Mouse (Mus musculus): ENCODE data around the gene BC005624. TPM values are rescaled to one million over a fixed set of nuclear protein-coding genes. Genes with fewer than 3 reads are reported as not detected.

BC005624 gene
- 54.0 and 58.8 TPM in 2 replicates for polyA plus RNA-seq (2014; fragmentation: Nextera tagmentation; extraction: Ambion mirVana)

GRCm38 (mm10) chr2:30981790-30982513 lies at the start of gene BC005624, which contains the start of gene Usp20:
TSS of gene BC005624 (minus strand) at chr2:30982201.
TSS of gene Usp20 (plus strand) at chr2:30982279.
- Histone ChIP-seq H3K27me3 (ENCODE audit: control insufficient read depth, insufficient read depth, low read length) (no peaks in the 10 kb centered on the region), H3K9me3 (replicated peaks; ENCODE audit: control insufficient read depth, low read length) (no peaks in the 10 kb centered on the region), H3K4me2 (ENCODE audit: low read depth, low read length) (peak within 1 kb of the TSS; percentile 67), H3K4me1 (ENCODE audit: control insufficient read depth, insufficient read depth, low read length) (no peaks in the 10 kb centered on the region), H3K9ac (replicated peaks; ENCODE audit: low read length) (peak within 1 kb of the TSS; percentile 57), H3K27ac (replicated peaks; ENCODE audit: low read depth, low read length) (no peak within 1 kb of the TSS), H3K4me3 (ENCODE audit: low read depth, low read length) (peak within 1 kb of the TSS; percentile 67), H3K36me3 (replicated peaks; ENCODE audit: control insufficient read depth, insufficient read depth, low read depth, low read length) (no peaks in the 10 kb centered on the region; the same call in 1 of the 2 replicates)
- ATAC-seq (replicated peaks; ENCODE audit: insufficient number of reproducible peaks, low FRiP score, low TSS enrichment, low read depth) (peak; percentile 97), DNase-seq (ENCODE audit: low spot score) (peak; percentile 100)
- under 1% methylated on average over 65 of the region's 66 CpGs for WGBS

GRCm38 (mm10) chr2:31026642-31027041 lies 44.6 kb upstream of the BC005624 start:
- H3K36me3 ChIP-seq (replicated peaks; ENCODE audit: control insufficient read depth, insufficient read depth, low read depth, low read length) = peaks cover 4% of the 10 kb centered on the region
- H3K4me3 ChIP-seq (ENCODE audit: low read depth, low read length) = no peak overlapping the region
- H3K4me1 ChIP-seq (ENCODE audit: control insufficient read depth, insufficient read depth, low read length) = no peaks in the 10 kb centered on the region
- no peak for DNase-seq (ENCODE audit: low spot score)
- no peak overlapping the region for H3K27ac ChIP-seq (replicated peaks; ENCODE audit: low read depth, low read length)
- H3K9me3 ChIP-seq (replicated peaks; ENCODE audit: control insufficient read depth, low read length) = no peaks in the 10 kb centered on the region
- WGBS = 61% methylated on average over 8 of the region's 8 CpGs
- H3K4me2 ChIP-seq (ENCODE audit: low read depth, low read length) = no peak overlapping the region
- H3K9ac ChIP-seq (replicated peaks; ENCODE audit: low read length) = no peak overlapping the region
- no peaks in the 10 kb centered on the region for H3K27me3 ChIP-seq (ENCODE audit: control insufficient read depth, insufficient read depth, low read length)
- no peak for ATAC-seq (replicated peaks; ENCODE audit: insufficient number of reproducible peaks, low FRiP score, low TSS enrichment, low read depth)

DNA sequence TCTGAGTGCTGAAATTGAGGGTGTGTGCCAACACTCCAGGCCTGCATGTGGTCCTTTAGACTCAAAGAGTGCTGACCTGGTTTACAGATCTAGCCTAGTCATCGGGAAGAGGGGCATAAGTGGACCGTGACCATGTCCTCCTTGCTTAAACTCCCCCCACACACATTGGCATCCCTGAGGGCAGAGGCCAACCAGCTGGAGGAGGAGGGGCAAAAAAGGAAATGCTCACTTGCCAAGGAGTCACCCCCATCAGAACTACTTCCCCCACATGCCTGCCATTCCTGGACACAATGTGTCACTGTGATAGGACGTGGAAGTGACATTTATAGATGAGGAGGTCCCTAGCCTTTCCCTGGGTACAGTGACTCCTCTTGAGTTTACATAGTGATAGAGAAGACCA lies 43.5 kb upstream of the BC005624 start:
- Histone ChIP-seq H3K36me3 (replicated peaks; ENCODE audit: control insufficient read depth, insufficient read depth, low read depth, low read length) (peaks cover 4% of the 10 kb centered on the region), H3K4me2 (ENCODE audit: low read depth, low read length) (no peak overlapping the region), H3K27me3 (ENCODE audit: control insufficient read depth, insufficient read depth, low read length) (no peaks in the 10 kb centered on the region), H3K4me3 (ENCODE audit: low read depth, low read length) (no peak overlapping the region), H3K27ac (replicated peaks; ENCODE audit: low read depth, low read length) (no peak overlapping the region), H3K9ac (replicated peaks; ENCODE audit: low read length) (no peak overlapping the region), H3K9me3 (replicated peaks; ENCODE audit: control insufficient read depth, low read length) (no peaks in the 10 kb centered on the region), H3K4me1 (ENCODE audit: control insufficient read depth, insufficient read depth, low read length) (no peaks in the 10 kb centered on the region)
- 80% methylated on average over 3 of the region's 3 CpGs for WGBS
- ATAC-seq (replicated peaks; ENCODE audit: insufficient number of reproducible peaks, low FRiP score, low TSS enrichment, low read depth) = no peak
- no peak for DNase-seq (ENCODE audit: low spot score)

DNA sequence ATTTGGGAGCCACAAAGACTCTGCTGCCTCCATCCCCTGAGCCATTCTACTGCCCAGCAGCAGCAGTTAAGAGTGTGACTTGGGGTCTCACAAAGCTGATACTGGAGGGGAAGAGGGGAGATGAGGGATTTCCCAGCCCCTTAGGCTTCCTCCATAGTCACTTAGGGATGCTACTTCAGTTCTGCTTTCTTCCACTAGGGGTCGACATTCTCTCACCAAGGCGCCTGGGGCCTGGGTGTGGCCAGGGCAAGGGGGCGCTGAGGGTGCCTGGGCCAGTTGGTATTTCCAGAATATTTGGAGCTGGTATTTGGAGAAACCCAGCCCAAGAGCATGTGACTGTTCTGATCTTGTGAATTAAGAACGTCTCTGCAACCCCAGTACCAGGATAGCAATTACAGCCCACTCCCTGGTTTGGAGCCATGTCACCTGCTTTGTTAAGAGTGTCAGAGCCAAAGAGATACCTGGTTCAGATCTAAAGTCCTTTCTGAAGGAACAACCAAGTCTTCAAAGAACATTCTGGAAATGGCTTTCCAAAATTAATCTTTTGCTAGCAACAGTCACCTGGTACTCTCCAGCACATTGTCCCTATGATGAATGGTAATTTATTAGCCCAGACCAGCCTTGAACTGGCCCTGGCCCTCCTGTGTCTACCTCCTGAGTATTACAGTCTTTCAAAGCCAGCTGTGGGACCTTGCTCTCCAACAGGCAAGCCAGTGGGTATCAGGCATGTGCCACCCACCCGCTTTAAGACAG lies 42.8 kb upstream of the BC005624 start:
- Histone ChIP-seq H3K9me3 (replicated peaks; ENCODE audit: control insufficient read depth, low read length) (no peaks in the 10 kb centered on the region), H3K36me3 (replicated peaks; ENCODE audit: control insufficient read depth, insufficient read depth, low read depth, low read length) (peaks cover 4% of the 10 kb centered on the region), H3K9ac (replicated peaks; ENCODE audit: low read length) (no peak overlapping the region), H3K4me2 (ENCODE audit: low read depth, low read length) (no peak overlapping the region), H3K4me3 (ENCODE audit: low read depth, low read length) (no peak overlapping the region), H3K27me3 (ENCODE audit: control insufficient read depth, insufficient read depth, low read length) (no peaks in the 10 kb centered on the region), H3K27ac (replicated peaks; ENCODE audit: low read depth, low read length) (no peak overlapping the region), H3K4me1 (ENCODE audit: control insufficient read depth, insufficient read depth, low read length) (no peaks in the 10 kb centered on the region)
- ATAC-seq (replicated peaks; ENCODE audit: insufficient number of reproducible peaks, low FRiP score, low TSS enrichment, low read depth) (no peak), DNase-seq (ENCODE audit: low spot score) (peak; percentile 77)
- 26% methylated on average over 5 of the region's 5 CpGs for WGBS

- Histone ChIP-seq H3K9ac (replicated peaks; ENCODE audit: low read length) (no peak overlapping the region), H3K4me3 (ENCODE audit: low read depth, low read length) (no peak overlapping the region), H3K4me1 (ENCODE audit: control insufficient read depth, insufficient read depth, low read length) (no peaks in the 10 kb centered on the region), H3K27me3 (ENCODE audit: control insufficient read depth, insufficient read depth, low read length) (no peaks in the 10 kb centered on the region), H3K36me3 (replicated peaks; ENCODE audit: control insufficient read depth, insufficient read depth, low read depth, low read length) (peaks cover 4% of the 10 kb centered on the region), H3K27ac (replicated peaks; ENCODE audit: low read depth, low read length) (no peak overlapping the region), H3K9me3 (replicated peaks; ENCODE audit: control insufficient read depth, low read length) (no peaks in the 10 kb centered on the region), H3K4me2 (ENCODE audit: low read depth, low read length) (no peak overlapping the region)
- 73% methylated on average over 5 of the region's 5 CpGs for WGBS
- DNase-seq (ENCODE audit: low spot score) (no peak), ATAC-seq (replicated peaks; ENCODE audit: insufficient number of reproducible peaks, low FRiP score, low TSS enrichment, low read depth) (no peak)
Measured at GRCm38 (mm10) chr2:31023940-31024339, 41.9 kb upstream of the BC005624 start.

DNA sequence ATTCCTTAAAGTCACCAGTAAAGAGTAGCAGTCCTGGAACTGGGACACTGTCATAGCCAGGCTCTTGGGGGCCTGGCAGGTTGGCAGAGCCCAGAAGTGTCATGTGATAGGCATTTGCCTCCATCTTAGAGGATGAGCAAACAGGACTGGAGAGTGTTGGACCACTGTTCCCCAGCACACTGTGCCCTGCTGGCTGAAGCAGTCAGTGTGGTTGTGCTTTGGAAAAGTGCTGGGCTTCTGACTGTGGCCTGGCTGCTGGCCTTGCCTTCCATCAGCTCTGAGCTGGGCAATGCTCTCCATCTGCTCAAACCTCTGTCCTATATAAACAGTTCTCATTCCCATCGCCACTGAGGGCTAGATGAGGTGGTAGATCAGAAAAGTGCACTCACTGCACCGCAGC lies 38.2 kb upstream of the BC005624 start:
- 77% methylated on average over 2 of the region's 2 CpGs for WGBS
- no peak overlapping the region for H3K9ac ChIP-seq (replicated peaks; ENCODE audit: low read length)
- no peak overlapping the region for H3K4me3 ChIP-seq (ENCODE audit: low read depth, low read length)
- no peaks in the 10 kb centered on the region; the same call in 1 of the 2 replicates for H3K36me3 ChIP-seq (replicated peaks; ENCODE audit: control insufficient read depth, insufficient read depth, low read depth, low read length)
- no peak for ATAC-seq (replicated peaks; ENCODE audit: insufficient number of reproducible peaks, low FRiP score, low TSS enrichment, low read depth)
- DNase-seq (ENCODE audit: low spot score) = no peak
- H3K9me3 ChIP-seq (replicated peaks; ENCODE audit: control insufficient read depth, low read length) = no peaks in the 10 kb centered on the region
- H3K4me1 ChIP-seq (ENCODE audit: control insufficient read depth, insufficient read depth, low read length) = no peaks in the 10 kb centered on the region
- H3K4me2 ChIP-seq (ENCODE audit: low read depth, low read length) = no peak overlapping the region
- no peak overlapping the region for H3K27ac ChIP-seq (replicated peaks; ENCODE audit: low read depth, low read length)
- H3K27me3 ChIP-seq (ENCODE audit: control insufficient read depth, insufficient read depth, low read length) = no peaks in the 10 kb centered on the region

GRCm38 (mm10) chr2:31019011-31019410 lies 37.0 kb upstream of the BC005624 start:
- Histone ChIP-seq H3K9ac (replicated peaks; ENCODE audit: low read length) (no peak overlapping the region), H3K4me3 (ENCODE audit: low read depth, low read length) (no peak overlapping the region), H3K27ac (replicated peaks; ENCODE audit: low read depth, low read length) (no peak overlapping the region), H3K4me1 (ENCODE audit: control insufficient read depth, insufficient read depth, low read length) (no peaks in the 10 kb centered on the region), H3K4me2 (ENCODE audit: low read depth, low read length) (no peak overlapping the region), H3K36me3 (replicated peaks; ENCODE audit: control insufficient read depth, insufficient read depth, low read depth, low read length) (no peaks in the 10 kb centered on the region; the same call in 1 of the 2 replicates), H3K27me3 (ENCODE audit: control insufficient read depth, insufficient read depth, low read length) (no peaks in the 10 kb centered on the region), H3K9me3 (replicated peaks; ENCODE audit: control insufficient read depth, low read length) (no peaks in the 10 kb centered on the region)
- ATAC-seq (replicated peaks; ENCODE audit: insufficient number of reproducible peaks, low FRiP score, low TSS enrichment, low read depth) = no peak
- WGBS = 88% methylated on average over 8 of the region's 8 CpGs
- DNase-seq (ENCODE audit: low spot score) = no peak

- H3K36me3 ChIP-seq (replicated peaks; ENCODE audit: control insufficient read depth, insufficient read depth, low read depth, low read length) = no peaks in the 10 kb centered on the region; the same call in 1 of the 2 replicates
- 76% methylated on average over 8 of the region's 8 CpGs for WGBS
- no peak overlapping the region for H3K27ac ChIP-seq (replicated peaks; ENCODE audit: low read depth, low read length)
- no peak overlapping the region for H3K4me2 ChIP-seq (ENCODE audit: low read depth, low read length)
- no peak overlapping the region for H3K9ac ChIP-seq (replicated peaks; ENCODE audit: low read length)
- no peaks in the 10 kb centered on the region for H3K9me3 ChIP-seq (replicated peaks; ENCODE audit: control insufficient read depth, low read length)
- no peak overlapping the region for H3K4me3 ChIP-seq (ENCODE audit: low read depth, low read length)
- no peaks in the 10 kb centered on the region for H3K4me1 ChIP-seq (ENCODE audit: control insufficient read depth, insufficient read depth, low read length)
- ATAC-seq (replicated peaks; ENCODE audit: insufficient number of reproducible peaks, low FRiP score, low TSS enrichment, low read depth) (no peak), DNase-seq (ENCODE audit: low spot score) (no peak)
- no peaks in the 10 kb centered on the region for H3K27me3 ChIP-seq (ENCODE audit: control insufficient read depth, insufficient read depth, low read length)
Measured at GRCm38 (mm10) chr2:31018519-31018918, 36.5 kb upstream of the BC005624 start.

All from embryonic facial prominence, embryonic 11.5 days (tissue).